Mouse (Mus musculus) hindbrain, postnatal 0 days (tissue): ENCODE results near the gene Kcnb1. TPM values are rescaled to one million over a fixed set of nuclear protein-coding genes. Genes with fewer than 3 reads are reported as not detected.
A peak's percentile ranks its signal among the peaks of the same experiment; 100 is the strongest.
"Not testable (repeated sequence)": the region's sequence is repeated elsewhere in the genome, so short reads cannot be mapped to it uniquely, and the experiment has no call there.

Source experiments
- ATAC-seq: fragments of 200-750 bp; cut with Nextera tagmentation; 2 replicates; pipeline ENCODE4 v1.8.0; 2017; ENCODE audit warnings: mild to moderate bottlenecking, moderate TSS enrichment, moderate library complexity
- DNase-seq: peaks from one replicate; pipeline ENCODE4 v3.0.0-alpha.2; 2015; ENCODE audit warnings: low spot score
- H3K27ac ChIP-seq: fragments of 300-500 bp; sonication (generic); 2 replicates; pipeline ENCODE4 v1.5.1; 2014; ENCODE audit warnings: mild to moderate bottlenecking
- H3K27me3 ChIP-seq: fragments of 300-500 bp; sonication (generic); 2 replicates; pipeline ENCODE4 v1.6.1; 2014; ENCODE audit warnings: low read length, mixed read lengths; ENCODE audit not compliant: insufficient read depth
- H3K36me3 ChIP-seq: fragments of 300-500 bp; sonication (generic); 2 replicates; pipeline ENCODE4 v1.6.1; 2014; ENCODE audit warnings: low read length, mixed read lengths; ENCODE audit not compliant: insufficient read depth
- H3K4me1 ChIP-seq: fragments of 300-500 bp; sonication (generic); 2 replicates; pipeline ENCODE4 v1.6.1; 2014; ENCODE audit warnings: antibody characterized with exemption, low read length, mixed read lengths; ENCODE audit not compliant: insufficient read depth
- H3K4me2 ChIP-seq: fragments of 300-500 bp; sonication (generic); 2 replicates; pipeline ENCODE4 v1.6.1; 2014; ENCODE audit warnings: low read depth, mild to moderate bottlenecking, low read length, moderate library complexity, mixed read lengths
- H3K4me3 ChIP-seq: fragments of 300-500 bp; sonication (generic); 2 replicates; pipeline ENCODE4 v1.5.1; 2014; ENCODE audit warnings: low read length
- H3K9ac ChIP-seq: fragments of 300-500 bp; sonication (generic); replicated peaks from 2 replicates; pipeline ENCODE4 v1.6.1; 2014; ENCODE audit warnings: mild to moderate bottlenecking, low read length, moderate library complexity, mixed read lengths
- H3K9me3 ChIP-seq: fragments of 300-500 bp; sonication (generic); 2 replicates; pipeline ENCODE4 v1.6.1; 2016; ENCODE audit warnings: low read length, mixed read lengths
- CTCF ChIP-seq: IDR thresholded peaks from 2 replicates; pipeline ENCODE4 v1.5.1; 2016; ENCODE audit warnings: antibody characterized with exemption, control low read depth, low read depth
- WGBS: fragments of 180-500 bp; shearing (Covaris S2); extraction: QIAGEN DNeasy Blood & Tissue Kit; methylation state at CpG from one replicate; pipeline ENCODE4 v1.1.7; 2014; 5-methylcytosine and 5-hydroxymethylcytosine counted together
- polyA plus RNA-seq: library from polyadenylated mRNA; unstranded; fragments of >200 nt; fragmentation: Nextera tagmentation; extraction: Ambion mirVana; gene quantifications from 2 replicates; pipeline ENCODE4 v1.2.1, GENCODE M21; 2015
- total RNA-seq: library from RNA; depleted of rRNA; stranded (reverse); fragments of >200 nt; gene quantifications from 2 replicates; pipeline ENCODE4 v1.2.3, GENCODE M21; 2014

Gene Kcnb1
- total and polyA plus RNA-seq, 2 experiments from 2014 or later, result 5.1 to 21.5 TPM

DNA sequence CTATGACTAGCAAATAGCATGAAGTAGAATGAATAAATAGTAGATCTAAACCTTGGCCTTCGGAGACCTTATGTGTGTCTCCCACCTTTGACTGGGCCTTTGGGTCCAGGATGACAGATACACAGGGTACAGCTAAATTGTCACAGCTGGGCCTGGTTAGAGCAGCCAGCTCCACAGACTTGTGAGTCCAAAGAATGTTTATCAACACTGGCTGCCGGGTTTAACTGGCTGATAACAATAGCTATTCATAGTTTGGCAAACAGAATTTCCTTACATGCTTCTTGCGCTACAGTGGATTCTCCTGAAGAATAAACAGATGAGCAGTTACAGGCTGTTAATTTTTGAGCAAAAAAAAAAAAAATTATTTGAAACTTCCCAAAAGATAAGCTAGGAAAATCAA is 19.0 kb upstream of the Kcnb1 start:
- WGBS, result 79% methylated on average over 3 of the region's 3 CpGs
- Histone ChIP-seq H3K36me3 (no peaks in the 10 kb centered on the region), H3K27me3 (no peaks in the 10 kb centered on the region), H3K9me3 (no peaks in the 10 kb centered on the region), H3K27ac (no peak overlapping the region), H3K4me2 (no peak overlapping the region), H3K9ac (no peak overlapping the region), H3K4me3 (no peak overlapping the region), H3K4me1 (no peaks in the 10 kb centered on the region)
- ATAC-seq (no peak), DNase-seq (no peak)
- no peak for TF ChIP-seq CTCF

DNA sequence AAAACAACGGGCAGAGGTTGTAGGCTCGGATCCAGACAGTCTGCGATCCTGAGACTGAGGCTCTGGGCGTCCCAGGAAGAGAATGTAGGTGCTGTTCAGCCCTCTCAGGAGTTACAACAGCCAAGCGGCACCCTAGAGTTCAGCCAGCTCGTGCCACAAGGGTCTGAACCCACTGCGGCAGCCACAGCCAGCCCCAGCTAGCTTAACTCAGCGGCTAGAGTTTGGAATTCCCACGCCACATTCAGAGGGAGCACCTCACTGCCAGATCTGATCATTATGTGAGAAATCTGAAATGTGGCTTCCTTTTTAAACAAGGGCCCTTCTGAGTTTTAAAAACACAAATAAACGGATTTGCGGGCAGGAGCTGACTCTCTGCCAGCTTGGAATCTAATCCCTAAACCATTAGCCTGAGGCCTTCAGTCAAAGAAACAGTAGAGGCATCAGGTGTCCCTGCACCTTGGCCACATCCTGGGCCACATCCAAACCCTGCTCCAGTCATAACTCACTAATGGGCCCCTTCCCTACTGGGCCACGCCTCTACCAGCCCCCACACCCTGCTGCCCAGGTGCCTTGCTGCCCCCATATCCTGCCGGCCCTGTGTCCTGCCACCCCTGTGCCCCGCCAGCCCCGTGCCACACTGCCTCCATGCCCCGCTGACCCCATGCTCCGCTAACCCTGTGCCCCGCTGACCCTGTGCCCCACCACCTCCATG is 16.1 kb upstream of the Kcnb1 start:
- H3K27me3 ChIP-seq, result no peaks in the 10 kb centered on the region
- TF ChIP-seq CTCF, result no peak
- no peak overlapping the region for H3K4me2 ChIP-seq
- 84% methylated on average over 18 of the region's 18 CpGs for WGBS
- no peaks in the 10 kb centered on the region for H3K9me3 ChIP-seq
- DNase-seq (no peak), ATAC-seq (0 out of 2 replicates have a peak, but pooled peaks have one; percentile 24)
- no peak overlapping the region for H3K4me3 ChIP-seq
- H3K9ac ChIP-seq, result no peak overlapping the region
- no peak overlapping the region for H3K27ac ChIP-seq
- no peaks in the 10 kb centered on the region for H3K36me3 ChIP-seq
- 0 out of 2 replicates have a peak, but pooled peaks cover 10% of the 10 kb centered on the region for H3K4me1 ChIP-seq

- not testable (repeated sequence) for H3K4me2 ChIP-seq, H3K9ac ChIP-seq, H3K36me3 ChIP-seq, H3K4me3 ChIP-seq, H3K27me3 ChIP-seq, H3K27ac ChIP-seq, H3K9me3 ChIP-seq, ATAC-seq, DNase-seq
- 0 out of 2 replicates have a peak, but pooled peaks cover 10% of the 10 kb centered on the region for H3K4me1 ChIP-seq
- 85% methylated on average over 5 of the region's 5 CpGs for WGBS
Measured at GRCm38 (mm10) chr2:167204686-167205085, 14.7 kb upstream of the Kcnb1 start.

DNA sequence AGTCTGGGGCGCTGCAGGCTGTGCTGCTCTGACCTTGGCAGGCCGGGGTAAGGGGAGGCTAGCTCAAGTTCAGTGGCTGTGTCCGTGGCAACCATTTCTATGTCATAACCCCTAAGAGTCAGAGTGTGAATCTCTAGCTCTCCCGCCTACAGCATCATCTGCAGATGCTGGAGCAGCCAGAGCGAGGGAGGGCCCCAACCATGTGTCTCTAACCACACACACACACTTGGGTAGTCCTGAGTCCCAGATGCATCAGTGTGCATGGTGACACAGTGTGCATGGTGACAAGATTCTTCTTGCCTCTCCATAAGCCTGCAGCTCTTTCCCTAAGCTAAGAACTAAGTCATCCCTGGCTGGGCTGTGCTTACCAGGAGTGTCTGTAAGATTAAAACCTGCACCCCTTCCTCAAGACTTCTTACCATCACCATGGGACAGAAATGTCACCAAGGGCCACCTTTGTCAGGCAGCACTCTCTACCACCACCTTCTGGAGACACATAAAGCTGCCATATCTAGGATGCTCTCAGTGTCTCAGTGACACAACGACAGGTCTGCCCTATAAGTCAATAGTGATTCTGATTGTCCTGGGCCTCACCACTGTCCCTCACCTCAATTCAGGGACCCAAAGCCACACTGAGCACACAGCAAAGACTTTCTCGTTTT is 13.7 kb upstream of the Kcnb1 start:
- H3K27ac ChIP-seq, result no peak overlapping the region
- H3K4me2 ChIP-seq, result no peak overlapping the region
- peak; percentile 71 for TF ChIP-seq CTCF
- no peak overlapping the region for H3K9ac ChIP-seq
- ATAC-seq, result no peak
- WGBS, result 74% methylated on average over 7 of the region's 7 CpGs
- H3K36me3 ChIP-seq, result no peaks in the 10 kb centered on the region
- H3K4me1 ChIP-seq, result 0 out of 2 replicates have a peak, but pooled peaks cover 10% of the 10 kb centered on the region
- H3K4me3 ChIP-seq, result no peak overlapping the region
- DNase-seq, result peak; percentile 36
- no peaks in the 10 kb centered on the region for H3K9me3 ChIP-seq
- no peaks in the 10 kb centered on the region for H3K27me3 ChIP-seq

GRCm38 (mm10) chr2:167201463-167202291 is 11.7 kb upstream of the Kcnb1 start:
- H3K4me3 ChIP-seq, result no peak overlapping the region

DNA sequence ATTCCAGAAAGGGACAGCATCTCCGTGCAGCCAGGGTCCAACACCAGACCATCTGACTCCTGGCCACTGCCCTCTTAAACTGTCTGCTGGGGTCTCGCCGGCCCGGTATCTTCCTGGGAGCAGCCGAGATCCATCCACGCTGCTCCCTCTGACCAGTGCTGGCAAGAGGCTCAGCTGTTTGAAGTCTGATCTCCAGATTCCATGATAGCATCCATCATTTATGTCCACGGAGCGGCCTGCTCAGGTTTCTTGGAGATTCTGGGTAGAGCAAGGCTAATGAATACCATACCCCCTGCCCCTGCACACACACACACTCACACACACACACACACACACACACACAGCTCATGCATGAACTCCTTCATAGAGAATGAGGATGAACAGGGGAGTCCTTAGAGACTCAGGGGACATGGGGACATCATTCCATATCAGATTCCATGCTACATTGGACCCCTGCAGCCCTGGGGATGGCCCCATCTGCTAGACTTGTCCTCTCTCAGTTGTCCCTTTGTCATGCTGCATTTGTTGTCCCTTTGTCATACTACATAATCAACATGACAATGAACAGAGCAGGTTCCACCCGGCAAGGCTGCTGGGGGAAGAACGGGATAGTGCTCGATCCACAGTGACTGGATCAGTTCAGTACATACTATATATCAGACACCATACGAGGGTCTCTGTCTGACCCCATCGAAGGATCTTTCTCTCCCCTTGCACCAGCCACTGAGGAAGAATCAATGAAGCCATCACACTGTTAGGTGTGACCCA is 8.9 kb upstream of the Kcnb1 start:
- ATAC-seq (no peak), DNase-seq (no peak)
- no peak for TF ChIP-seq CTCF
- Histone ChIP-seq H3K27ac (no peak overlapping the region), H3K27me3 (no peaks in the 10 kb centered on the region), H3K9me3 (no peaks in the 10 kb centered on the region), H3K4me1 (0 out of 2 replicates have a peak, but pooled peaks cover 10% of the 10 kb centered on the region), H3K9ac (no peak overlapping the region), H3K36me3 (no peaks in the 10 kb centered on the region), H3K4me2 (no peak overlapping the region), H3K4me3 (no peak overlapping the region)
- WGBS, result 48% methylated on average over 13 of the region's 13 CpGs

More at GRCm38 (mm10) chr2:167201463-167202291, 11.7 kb upstream of the Kcnb1 start:
- Histone ChIP-seq H3K4me1 (0 out of 2 replicates have a peak, but pooled peaks cover 10% of the 10 kb centered on the region), H3K27ac (peak overlapping the region; percentile 84), H3K4me2 (peak overlapping the region; percentile 42), H3K27me3 (no peaks in the 10 kb centered on the region), H3K9ac (0 out of 2 replicates have a peak overlapping the region, but pooled peaks have one; percentile 30), H3K36me3 (no peaks in the 10 kb centered on the region), H3K9me3 (no peaks in the 10 kb centered on the region)
- ATAC-seq (peak; percentile 54), DNase-seq (peak; percentile 91)
- WGBS, result 22% methylated on average over 16 of the region's 16 CpGs
- TF ChIP-seq CTCF, result no peak
